Mouse (Mus musculus): ENCODE measurements around the gene Khsrp.

Khsrp gene

DNA sequence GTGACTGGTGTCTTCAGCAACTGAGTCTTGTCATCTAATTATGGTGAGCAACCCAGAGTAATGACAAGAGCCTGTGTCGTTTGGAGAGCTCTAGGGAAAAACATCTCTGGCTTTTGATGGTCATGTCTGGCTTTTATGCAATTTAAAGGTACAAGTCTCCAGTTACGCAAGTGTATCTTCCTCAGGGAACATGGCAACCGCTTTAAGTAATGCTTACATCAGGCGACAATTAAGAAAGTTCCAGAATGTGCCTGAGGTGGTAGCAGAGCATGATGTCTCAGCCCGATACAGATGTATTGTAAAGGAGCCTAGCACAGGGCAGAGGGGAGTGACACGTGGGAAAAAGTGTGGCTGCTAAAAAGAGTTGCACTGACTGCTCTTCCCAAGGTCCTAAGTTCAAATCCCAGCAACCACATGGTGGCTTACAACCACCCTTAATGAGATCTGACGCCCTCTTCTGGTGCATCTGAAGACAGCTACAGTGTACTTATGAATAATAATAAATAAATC lies 42.3 kb downstream of the Khsrp start:
- DNase-seq (ENCODE audit: low read depth, low spot score), result no peak

DNA sequence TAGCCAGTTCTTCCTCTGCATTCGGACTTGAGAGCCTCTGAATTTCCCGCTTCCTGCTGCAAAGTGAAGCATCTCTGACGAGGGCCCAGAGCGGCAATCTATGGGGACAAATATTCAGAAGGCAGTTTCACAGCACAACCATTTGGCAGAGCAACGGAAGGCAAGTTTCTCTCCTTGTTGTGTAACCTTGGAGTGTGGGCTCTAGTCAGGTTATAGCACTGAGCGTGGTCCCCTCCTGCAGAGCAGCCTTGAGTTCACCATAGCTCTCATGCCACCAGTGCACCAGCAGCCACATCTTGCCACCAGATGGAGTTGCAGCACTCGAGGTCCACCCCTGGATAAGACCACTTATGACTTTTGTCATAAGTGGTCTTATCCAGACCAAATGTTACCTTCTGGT lies 42.9 kb downstream of the Khsrp start:
- DNase-seq (ENCODE audit: low read depth, low spot score), result no peak

DNA sequence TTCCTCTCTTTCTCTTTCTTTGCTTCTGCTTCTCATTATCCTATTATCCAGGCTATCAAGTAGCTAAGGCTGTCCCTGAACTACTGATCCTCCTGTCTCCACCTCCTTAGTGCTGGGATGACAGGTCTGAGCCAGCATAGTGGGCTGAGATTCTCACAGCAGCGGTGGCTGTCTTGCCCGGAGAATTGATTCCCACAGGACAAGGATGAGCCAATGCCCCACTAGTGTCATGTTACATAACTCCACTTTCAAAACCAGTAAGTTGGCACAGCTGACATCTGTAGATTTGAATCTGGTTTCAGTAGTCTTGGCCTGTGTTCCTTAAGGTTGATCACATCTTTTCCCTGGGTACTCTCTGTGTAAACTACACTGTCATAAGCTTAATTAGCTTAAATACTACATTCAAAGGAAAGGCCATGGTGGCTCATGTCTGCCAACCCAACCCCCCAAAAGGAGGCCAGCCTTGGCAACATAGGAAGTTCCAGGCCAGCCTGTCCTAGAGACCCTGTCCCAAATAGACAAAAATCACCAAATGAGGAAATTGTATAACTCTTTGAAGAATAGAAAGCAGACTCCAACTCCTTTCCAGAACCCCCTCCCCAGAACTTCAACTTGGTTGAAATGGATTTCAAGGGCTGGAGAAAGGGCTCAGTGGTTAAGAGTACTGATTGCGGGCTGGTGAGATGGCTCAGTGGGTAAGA lies 45.1 kb downstream of the Khsrp start:
- DNase-seq (ENCODE audit: low read depth, low spot score), result no peak

GRCm38 (mm10) chr17:56985656-56986055 lies 45.7 kb downstream of the Khsrp start:
- no peak for DNase-seq (ENCODE audit: low read depth, low spot score)

DNA sequence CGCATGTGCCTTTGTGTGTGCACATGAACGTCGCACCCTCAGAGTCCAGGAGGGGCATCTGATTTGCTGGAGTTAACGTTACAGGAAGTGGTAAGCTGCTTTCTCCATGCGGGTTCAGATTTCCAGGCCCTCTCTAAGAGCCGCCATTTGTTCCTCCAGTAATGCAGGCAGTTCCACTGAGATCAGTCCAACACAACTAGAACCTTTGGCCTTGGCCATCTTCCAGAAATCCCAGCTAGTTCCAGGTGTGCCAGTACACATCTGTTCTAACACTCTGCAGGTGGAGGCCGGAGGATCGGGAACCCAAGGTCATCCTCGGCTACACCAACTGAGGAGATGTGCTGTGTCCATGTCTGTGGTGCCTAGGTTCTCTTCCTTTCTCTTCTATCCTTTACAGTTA lies 46.4 kb downstream of the Khsrp start:
- no peak for DNase-seq (ENCODE audit: low read depth, low spot score)

- DNase-seq (ENCODE audit: low read depth, low spot score), result no peak
Observed at GRCm38 (mm10) chr17:56982013-56982412, 49.3 kb downstream of the Khsrp start, which contains the start of gene Acer1. Acer1 (minus strand) TSS chr17:56982126.

DNA sequence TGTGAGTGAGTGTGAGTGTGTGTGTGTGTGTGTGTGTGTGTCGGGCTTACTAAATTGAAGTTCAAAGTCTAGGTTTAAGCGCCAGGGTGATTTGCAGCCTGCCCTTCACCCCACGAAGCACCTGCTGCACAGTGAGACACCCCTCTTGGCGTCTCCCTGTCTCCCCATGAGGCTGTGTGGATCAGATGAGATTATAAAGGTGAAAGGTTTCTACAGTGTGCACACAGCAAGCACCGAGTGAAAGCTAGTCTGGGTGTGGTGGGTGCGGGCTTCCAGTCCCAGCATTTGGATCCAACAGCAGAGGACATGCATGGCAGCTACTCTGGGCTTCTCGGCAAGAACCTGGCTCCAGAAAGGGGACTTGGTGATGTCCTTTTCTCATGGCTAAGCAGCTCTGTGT lies 50.3 kb downstream of the Khsrp start:
- no peak for DNase-seq (ENCODE audit: low read depth, low spot score)

DNA sequence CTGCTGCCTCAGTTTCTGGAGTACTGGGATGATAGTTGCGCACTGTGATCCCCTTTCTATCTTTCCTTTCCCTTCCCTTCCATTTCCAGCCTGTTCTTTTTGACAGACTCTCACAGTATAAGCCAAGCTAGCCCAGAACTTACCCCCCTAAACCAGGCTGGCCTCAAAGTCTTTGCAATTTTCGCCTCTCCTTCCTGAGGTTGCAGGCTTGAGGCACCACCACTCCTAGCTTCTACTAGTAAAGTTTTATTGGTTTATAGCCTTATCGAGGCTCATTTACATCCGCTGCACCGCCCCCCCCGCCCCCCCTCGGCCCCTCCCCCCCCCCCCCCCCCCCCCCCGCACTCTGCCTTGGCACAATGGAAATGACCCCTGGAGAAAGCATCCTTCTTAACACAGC lies 51.8 kb downstream of the Khsrp start:
- no peak for DNase-seq (ENCODE audit: low read depth, low spot score)

- DNase-seq (ENCODE audit: low read depth, low spot score), result peak; percentile 50
Observed at GRCm38 (mm10) chr17:56976531-56977390, 54.6 kb downstream of the Khsrp start.

DNA sequence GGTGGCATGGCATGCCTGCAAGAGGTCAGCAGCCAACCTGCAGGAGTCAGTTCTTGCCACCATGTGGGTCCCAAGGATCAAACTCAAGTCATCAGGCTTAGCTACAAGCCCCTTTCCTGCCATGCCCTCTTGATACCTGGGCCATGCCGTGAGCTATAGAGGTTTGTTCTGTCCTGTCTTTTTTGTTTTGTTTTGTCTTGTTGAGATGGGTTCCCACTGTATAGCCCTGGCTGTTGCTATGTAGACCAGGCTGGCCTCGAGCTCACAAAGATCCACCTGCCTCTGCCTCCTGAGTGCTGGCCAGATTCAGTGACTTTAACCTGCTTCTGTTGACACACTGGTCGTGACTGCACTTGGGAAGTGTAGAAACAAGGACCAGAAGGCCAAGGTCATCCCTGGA lies 55.9 kb downstream of the Khsrp start:
- DNase-seq (ENCODE audit: low read depth, low spot score), result no peak

DNA sequence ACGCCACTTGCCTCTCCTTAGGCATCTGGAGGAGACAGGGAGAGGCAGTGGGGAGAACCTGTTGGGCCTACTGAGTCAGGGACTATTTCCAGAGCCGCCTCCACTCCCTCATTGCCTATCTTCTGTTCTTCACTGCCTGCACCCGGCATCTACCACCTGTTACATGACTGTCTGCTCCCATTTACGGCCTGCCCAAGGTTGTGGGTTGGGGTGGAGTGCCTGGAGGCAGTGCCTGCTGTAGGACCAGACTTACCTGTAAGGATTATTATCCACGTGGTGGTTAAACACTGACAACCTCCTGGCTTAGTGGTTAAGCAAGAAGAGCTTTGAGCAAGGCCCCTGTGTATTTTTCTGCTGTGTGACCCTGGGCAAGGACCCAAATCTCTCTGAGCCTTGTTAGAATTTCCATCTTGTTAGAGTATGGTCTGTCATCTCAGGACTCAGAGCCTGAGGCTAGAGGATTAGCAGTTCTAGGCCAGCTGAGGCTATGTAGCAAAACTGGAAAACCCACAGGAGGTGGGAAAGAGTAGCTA lies 56.5 kb downstream of the Khsrp start:
- no peak for DNase-seq (ENCODE audit: low read depth, low spot score)

DNA sequence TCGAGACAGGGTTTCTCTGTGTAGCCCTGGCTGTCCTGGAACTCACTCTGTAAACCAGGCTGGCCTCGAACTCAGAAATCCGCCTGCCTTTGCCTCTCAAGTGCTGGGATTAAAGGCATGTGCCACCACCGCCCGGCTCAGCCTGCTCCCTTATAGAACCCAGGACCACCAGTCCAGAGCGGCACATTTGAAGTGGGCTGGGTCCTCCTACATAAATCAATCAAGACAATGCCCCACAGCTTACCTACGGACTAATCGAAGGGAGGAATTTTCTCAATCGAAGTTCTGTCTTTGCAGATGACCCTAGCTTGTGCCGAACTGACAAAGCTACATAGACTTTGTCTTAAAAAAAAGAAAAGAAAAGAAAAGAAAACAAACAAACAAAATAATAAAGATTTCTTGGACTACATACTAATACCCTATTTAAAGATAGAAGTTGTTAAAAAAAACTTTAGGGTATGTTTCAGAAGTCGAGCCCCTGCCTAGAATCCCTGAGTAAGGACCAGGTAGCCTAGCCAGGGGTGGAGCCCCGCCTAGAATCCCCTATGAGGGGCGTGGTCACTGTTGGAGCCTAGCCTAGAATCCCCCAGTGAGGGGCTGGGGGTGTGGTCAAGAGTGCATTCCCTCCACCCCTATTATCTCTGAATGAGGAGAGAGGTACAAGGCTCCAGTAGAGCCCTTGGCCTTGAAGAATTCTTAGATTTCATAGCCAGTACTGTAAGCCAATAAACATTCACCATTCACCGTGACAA lies 57.2 kb downstream of the Khsrp start:
- peak; percentile 82 for DNase-seq (ENCODE audit: low read depth, low spot score)

All from ZHBTc4 (cell line).